Comparison of ENCODE assay signal across 24 mouse cellular contexts in genomic region chr5:117045101-117045500, GRCm38 (mm10).
DNase-seq lines count a peak whose midpoint lies in the region; ATAC-seq lines count a peak whose summit lies in the region.
"Had no signal": no experiment of that assay in that cellular context is flagged by ENCODE, and none has a peak within 500 bp of the region (broad histone marks: within the 10 kb centered on the region; RNA-seq: fewer than 3 reads in every experiment).

No protein-coding gene starts in this region.

- no peaks in the 10 kb centered on the region for H3K4me1 ChIP-seq in midbrain, embryonic 11.5 days (ENCODE audit: control insufficient read depth, insufficient read depth, low read length)
- H3K4me1 ChIP-seq: forebrain, embryonic 12.5 days; heart, embryonic 15.5 days; limb, embryonic 13.5 days; liver, embryonic 13.5 days; stomach, embryonic 15.5 days had no signal

- H3K4me2 ChIP-seq in midbrain, embryonic 11.5 days = no peak overlapping the region
- H3K4me2 ChIP-seq: forebrain, embryonic 12.5 days; heart, embryonic 15.5 days; limb, embryonic 13.5 days; liver, embryonic 13.5 days; lung, embryonic 14.5 days; stomach, embryonic 15.5 days had no signal

- no peak for ATAC-seq in midbrain, embryonic 11.5 days (ENCODE audit: low FRiP score)
- ATAC-seq: hindbrain, embryonic 16.5 days had no signal

- DNase-seq in left cerebral cortex, postnatal 4 days = peak; percentile 42
- no peak for DNase-seq in left cerebral cortex, adult 11 months (ENCODE audit: low spot score)
- peak; percentile 39 for DNase-seq in ZHBTc4 (ENCODE audit: low read depth, low spot score)
- DNase-seq in cerebellum, adult 8-10 months = peak; percentile 63
- DNase-seq in adrenal gland, adult 2 months = no peak
- DNase-seq in ovary, postnatal 10 days (ENCODE audit: low spot score) = no peak
- no peak for DNase-seq in midbrain, embryonic 11.5 days (ENCODE audit: low spot score, missing footprints)
- DNase-seq: adrenal gland, postnatal 10 days; heart, adult 18-20 months; heart, postnatal 4 days; kidney, adult 11 months; kidney, postnatal 25 days; liver, embryonic 13.5 days; lung, embryonic 14.5 days; lung, postnatal 36 days; retina, postnatal 1 day; thymus, adult 2 months had no signal

- H3K36me3 ChIP-seq in midbrain, embryonic 11.5 days (ENCODE audit: control insufficient read depth, insufficient read depth, low read length) = no peaks in the 10 kb centered on the region
- H3K36me3 ChIP-seq: forebrain, embryonic 12.5 days; G1E; heart, embryonic 15.5 days; limb, embryonic 13.5 days; liver, embryonic 13.5 days; stomach, embryonic 15.5 days had no signal

- H3K27ac ChIP-seq in midbrain, embryonic 11.5 days (ENCODE audit: low read depth, low read length) = no peak overlapping the region
- H3K27ac ChIP-seq: forebrain, embryonic 12.5 days; heart, embryonic 15.5 days; left cerebral cortex, adult 2 months; limb, embryonic 13.5 days; liver, embryonic 13.5 days; stomach, embryonic 15.5 days had no signal

- H3K4me3 ChIP-seq in midbrain, embryonic 11.5 days (ENCODE audit: low read depth, low read length) = no peak overlapping the region
- H3K4me3 ChIP-seq: forebrain, embryonic 12.5 days; heart, embryonic 15.5 days; left cerebral cortex, adult 2 months; limb, embryonic 13.5 days; liver, embryonic 13.5 days; stomach, embryonic 15.5 days had no signal

- 77% methylated on average over 10 of the region's 10 CpGs for WGBS in midbrain, embryonic 11.5 days

- no peaks in the 10 kb centered on the region for H3K9me3 ChIP-seq in midbrain, embryonic 11.5 days (ENCODE audit: control insufficient read depth, low read length)
- H3K9me3 ChIP-seq: forebrain, embryonic 12.5 days; heart, embryonic 15.5 days; limb, embryonic 13.5 days; stomach, embryonic 15.5 days had no signal

- H3K27me3 ChIP-seq in midbrain, embryonic 11.5 days (ENCODE audit: control insufficient read depth, insufficient read depth, low read length) = no peaks in the 10 kb centered on the region
- H3K27me3 ChIP-seq: forebrain, embryonic 12.5 days; heart, embryonic 15.5 days; limb, embryonic 13.5 days; liver, embryonic 13.5 days; stomach, embryonic 15.5 days had no signal

- H3K9ac ChIP-seq in midbrain, embryonic 11.5 days (ENCODE audit: low read length) = no peak overlapping the region
- H3K9ac ChIP-seq: forebrain, embryonic 12.5 days; heart, embryonic 15.5 days; limb, embryonic 13.5 days; liver, embryonic 13.5 days; lung, embryonic 14.5 days; stomach, embryonic 15.5 days had no signal

- intact Hi-C loops in left cerebral cortex, postnatal 4 days (cut with DNase I) = no loop called here

Comparison
In these comparisons a context has a peak if more than half of its experiments do, and no peak if none do; other contexts are left out.
1. DNase-seq: peak in left cerebral cortex, postnatal 4 days (single experiment), ZHBTc4 (single experiment) and cerebellum, adult 8-10 months (single experiment); none in left cerebral cortex, adult 11 months (single experiment), adrenal gland, adult 2 months (single experiment), ovary, postnatal 10 days (single experiment) and midbrain, embryonic 11.5 days (single experiment).